Mouse (Mus musculus): ENCODE data around the gene Tenm4.

GRCm38 (mm10) chr7:96807281-96808058 lies 636.4 kb downstream of the Tenm4 start:
- TF ChIP-seq MAFK (IDR thresholded peaks at IDR 0.05; ENCODE audit: insufficient read depth, low read depth, low read length), result no peak
- TF ChIP-seq ZNF384 (IDR thresholded peaks at IDR 0.05; ENCODE audit: low read depth, low read length), result no peak
- no peak for TF ChIP-seq ZC3H11A (IDR thresholded peaks at IDR 0.05; ENCODE audit: borderline replicate concordance, low read depth, low read length)
